Mouse (Mus musculus): ENCODE measurements at regions not wholly inside any gene's neighbourhood (a gene's known extent, or its start where the extent isn't known, plus 50 kb on each side); places are given as distances from the start of the nearest gene placed in this dataset.

DNA sequence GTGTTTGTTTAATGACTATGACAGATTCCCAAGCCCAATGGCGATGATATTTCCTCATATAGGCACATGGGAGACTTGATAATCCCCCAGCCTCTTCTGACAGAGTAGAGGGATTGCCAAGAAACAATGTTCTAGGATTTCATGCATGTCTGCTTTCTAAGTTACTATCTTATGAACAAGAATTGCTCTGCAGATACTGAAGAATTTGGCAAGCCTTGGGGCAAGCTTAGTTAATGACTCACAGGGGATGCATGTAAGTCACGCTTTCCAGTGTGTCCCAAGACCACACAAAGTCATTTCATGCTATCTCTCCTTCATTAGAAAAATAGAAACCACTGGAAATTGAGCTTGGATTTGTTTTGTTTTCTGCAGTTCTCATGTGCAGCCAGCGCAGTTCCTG, 376.2 kb downstream of the Dcdc2c start:
- DNase-seq = no peak

DNA sequence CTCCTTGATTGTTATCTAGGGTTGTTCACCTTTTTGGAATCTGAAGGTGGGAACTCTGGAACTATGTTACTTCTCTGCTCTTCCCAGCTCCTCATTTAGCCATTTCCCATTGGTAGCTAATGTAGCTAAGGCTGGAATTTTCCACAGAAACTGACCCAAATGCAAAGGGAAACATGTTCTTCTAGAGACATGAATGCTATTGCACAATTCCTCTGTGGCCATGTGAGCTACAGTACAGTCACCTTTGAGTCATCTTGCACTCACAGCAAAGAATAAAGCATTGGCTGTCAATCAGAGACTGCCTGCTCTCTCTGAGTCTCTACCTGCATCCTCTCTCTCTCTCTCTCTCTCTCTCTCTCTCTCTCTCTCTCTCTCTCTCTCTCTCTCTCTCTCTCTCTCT, 378.1 kb downstream of the Dcdc2c start:
- DNase-seq = no peak

DNA sequence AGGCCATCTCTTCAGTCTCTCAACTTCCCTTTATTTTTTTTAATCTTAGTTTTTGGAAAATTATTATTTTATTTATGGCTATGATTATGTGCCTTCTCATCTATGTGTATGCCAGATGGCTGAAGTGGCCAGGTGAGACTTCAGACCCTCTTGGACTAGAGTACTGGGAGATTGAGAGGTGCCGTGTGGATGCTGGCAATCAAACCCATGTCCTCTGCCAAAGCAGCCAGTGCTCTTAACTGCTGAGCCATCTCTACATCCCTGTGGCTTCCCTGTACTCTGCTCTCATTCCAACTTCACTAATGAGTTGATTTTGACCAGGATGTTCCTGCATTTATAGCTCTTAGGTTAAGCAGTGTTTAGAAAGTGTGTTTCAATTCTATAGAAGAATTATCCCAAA, 393.4 kb downstream of the Dcdc2c start:
- no peak for DNase-seq

DNA sequence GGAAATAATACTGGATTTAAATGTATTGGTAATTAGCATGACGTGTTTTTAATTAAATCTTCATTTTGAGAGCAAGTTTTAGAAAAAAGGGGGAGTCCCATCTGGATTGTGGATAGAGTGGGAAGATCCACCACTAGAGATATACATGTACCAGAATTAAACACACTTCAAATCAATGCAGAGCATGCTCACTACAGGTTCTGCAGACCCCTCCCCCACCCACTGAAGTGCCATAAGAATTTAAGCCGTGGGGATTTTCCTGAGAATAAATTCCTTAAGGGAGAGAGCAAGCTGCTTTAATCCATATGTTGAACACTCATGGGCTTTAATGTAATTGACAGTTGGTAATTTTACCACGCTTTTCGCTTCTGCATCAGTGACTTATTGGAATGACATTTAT, 401.4 kb downstream of the Dcdc2c start:
- no peak for DNase-seq

DNA sequence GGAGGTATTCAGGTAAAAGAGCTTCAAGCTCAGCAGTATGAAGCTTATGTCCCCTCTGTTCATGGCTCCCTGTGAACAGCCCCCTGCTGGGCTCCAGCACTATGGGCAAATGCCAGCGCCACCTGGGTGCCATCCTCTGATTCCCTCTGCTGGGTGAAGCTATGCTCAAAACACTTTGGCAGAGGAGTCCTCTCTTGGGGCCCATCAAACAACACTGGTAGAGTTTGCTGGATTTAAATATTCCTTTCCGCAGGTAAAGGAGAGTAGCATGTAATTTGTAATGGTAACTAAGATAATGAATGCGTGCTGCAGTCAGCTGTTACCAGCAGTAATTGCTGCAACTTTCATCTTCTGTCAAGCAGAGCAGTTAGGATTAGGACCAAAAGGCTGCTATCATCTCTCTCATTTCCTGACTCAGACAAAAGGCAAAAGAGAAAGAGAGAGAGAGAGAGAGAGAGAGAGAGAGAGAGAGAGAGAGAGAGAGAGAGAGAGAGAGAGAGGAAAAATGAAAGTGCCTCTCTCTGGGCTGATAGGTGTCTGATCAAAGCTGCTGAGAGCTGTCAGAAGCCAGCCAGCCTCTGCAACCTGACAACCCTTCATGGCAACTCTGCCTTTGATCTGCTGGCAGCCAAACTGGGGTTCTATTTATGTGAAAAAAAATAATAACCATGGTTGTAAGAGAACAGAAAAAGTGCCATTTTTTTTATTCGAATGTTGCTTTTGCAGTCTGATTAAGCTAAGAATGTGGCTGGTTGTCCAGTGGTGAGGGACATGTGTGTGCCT, 416.2 kb downstream of the Dcdc2c start:
- no peak for DNase-seq

DNA sequence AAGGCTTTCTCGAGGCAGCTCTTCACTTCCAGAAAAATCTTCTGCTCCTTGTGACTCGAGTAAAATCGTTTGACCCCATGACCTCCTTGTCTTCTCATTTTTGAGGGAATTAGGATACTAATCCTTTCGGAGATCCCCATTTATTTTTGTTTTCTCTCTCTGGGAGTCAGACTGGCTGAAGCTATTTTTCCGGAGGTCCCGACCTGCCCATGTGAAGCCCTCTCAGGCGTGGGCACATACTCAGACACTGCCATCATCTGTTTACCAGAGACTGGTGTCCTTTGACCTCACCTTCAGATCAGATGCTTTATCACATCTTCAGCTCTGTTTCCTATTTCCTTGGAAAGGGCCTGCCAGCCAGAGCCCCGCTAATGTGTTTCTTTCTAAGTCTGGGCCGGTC, 429.4 kb downstream of the Dcdc2c start:
- no peak for DNase-seq

DNA sequence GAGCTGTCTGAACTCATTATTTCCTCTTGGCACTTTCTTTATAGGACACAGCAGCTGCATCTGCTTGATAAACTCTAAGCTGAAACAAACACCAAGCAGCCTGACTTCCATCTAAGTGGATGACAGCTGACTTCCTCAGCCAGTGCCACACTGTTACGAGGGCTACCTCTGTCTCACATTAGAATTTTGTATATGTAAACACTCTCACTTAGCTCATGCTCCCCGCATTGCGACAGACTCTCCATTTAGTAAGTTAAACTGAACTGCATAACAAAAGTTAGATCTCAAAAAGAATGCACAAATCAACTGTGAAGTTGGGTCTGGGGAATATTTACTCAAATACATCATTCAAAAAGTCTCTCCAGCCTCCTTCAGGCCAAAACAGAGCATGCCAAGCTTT, 432.1 kb downstream of the Dcdc2c start:
- no peak for DNase-seq

DNA sequence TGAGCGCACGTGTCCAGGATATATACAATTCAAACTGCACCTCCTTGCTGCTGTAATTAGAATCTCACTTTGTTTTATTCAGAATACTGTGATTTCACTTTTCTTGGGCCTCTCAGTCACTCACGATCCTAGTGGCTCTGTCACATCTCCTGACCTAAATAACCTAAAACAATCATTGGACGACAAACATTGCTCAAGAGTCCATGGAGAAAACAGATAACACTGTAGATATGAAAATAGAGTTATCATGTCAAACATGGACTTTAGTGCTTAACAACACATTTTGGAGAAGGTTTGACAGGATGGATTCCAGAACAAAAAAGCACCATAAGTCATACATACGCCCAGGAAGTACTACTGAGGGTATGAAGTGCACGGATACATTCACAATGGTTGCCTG, 461.5 kb downstream of the Dcdc2c start:
- no peak for DNase-seq

DNA sequence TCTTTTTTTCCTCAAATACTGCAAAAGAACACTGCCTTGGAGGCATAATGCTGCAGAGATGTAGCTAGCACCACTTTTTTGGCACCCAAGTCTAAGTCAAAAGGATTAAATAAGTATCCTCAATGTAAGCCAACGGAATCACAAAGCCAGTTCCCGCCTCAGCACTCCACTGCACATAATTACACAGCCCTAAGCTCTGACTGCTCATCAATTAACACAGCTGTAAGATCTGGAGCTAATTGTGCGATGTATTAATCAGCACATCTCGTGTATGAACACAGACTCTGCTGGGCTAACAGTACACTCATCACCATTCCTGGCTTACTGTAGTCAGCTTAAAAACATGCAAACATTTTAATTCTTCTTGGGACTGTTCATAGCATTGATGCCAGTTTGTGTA, 466.7 kb downstream of the Dcdc2c start:
- DNase-seq = no peak

DNA sequence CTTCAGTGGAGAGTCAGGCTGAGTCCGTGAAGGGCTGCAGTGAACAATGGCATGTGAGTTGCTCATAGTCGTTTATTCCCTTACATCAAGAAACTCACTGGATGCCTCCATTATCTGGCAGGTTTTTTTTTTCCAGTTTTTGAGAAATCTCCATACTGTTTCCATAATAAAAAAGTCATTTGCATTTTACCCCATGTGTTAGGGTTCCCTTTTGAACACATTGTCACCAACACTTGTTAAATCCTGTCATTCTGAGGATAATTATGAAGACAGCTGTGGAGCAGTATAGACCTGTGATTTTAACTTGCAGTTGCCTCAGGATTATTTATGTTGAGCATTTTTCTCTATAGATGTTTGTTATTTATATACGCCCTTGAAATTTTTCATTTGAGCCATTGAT, 475.6 kb downstream of the Dcdc2c start:
- no peak for DNase-seq

DNA sequence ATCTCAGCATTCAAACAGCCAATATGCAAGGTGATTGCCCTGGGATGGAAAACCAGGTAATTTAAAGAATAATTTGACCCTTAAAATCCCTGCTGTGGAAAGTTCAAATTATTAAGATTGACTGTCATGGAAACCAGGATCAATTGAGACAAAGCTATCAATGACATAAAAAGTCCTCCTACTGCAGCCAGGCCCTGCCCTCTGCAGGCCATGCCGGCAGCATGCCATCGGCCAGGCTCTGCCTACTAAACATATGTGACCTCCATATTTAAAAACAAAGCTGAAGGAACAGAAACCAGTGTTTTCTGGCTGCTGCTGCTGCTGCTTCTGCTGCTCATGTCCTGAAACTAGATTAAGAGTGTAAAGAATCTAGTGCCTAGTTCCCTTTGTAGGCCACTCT, 483.6 kb downstream of the Dcdc2c start:
- no peak for DNase-seq

DNA sequence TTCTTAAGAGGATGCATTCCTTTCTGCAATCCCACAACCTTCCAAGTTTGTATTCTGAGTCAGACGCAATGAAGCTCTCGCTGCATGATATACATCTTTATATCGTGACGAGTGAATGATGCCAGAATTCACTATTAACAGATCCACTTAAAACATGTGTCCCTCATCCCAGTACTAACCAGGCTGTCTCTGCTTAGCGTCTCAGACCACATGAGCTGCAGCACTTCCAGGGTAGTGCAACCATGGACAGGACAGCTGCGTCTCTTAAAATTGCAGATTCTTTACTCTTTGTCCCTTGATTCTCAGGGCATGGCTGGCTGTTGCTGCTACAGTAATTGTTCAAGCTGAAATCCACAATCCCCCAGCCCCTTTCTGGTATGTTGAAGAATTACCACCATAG, 491.9 kb downstream of the Dcdc2c start:
- no peak for DNase-seq

DNA sequence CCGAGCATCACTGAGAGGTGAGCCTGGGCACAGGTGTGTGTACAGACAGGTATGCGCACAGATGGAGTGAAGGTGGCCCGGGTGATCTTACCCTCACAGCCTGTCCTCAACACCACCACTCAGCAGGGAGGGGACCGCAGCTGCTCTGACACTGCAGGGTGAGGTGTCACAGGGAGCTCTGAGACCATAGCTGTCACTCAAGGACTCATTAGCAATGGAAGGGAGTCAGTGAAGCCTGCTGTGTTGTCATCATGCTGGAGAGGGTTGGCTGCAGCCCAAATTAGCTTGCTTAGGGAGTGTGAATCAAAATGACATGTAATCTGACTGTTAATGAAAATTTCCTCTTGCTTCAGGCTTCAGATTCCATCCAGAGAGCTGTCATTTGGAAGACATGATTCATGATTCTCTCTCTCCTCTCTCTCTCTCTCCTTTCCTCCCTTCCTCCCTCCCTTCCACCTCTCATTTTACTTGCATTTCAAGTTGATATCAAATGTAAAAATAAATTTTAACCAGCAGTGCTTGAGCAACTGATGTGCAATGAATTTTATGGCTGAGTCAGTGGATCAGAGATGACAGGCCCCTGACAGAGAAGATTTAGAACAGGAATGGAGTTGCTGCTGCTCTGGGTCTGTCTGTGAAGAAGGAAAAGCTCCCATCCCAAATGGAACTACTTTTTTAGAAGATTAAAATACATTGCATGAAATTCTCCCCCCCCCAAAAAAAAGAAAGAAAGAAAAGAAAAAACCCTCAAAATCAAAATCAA, 496.5 kb downstream of the Dcdc2c start:
- DNase-seq = no peak

DNA sequence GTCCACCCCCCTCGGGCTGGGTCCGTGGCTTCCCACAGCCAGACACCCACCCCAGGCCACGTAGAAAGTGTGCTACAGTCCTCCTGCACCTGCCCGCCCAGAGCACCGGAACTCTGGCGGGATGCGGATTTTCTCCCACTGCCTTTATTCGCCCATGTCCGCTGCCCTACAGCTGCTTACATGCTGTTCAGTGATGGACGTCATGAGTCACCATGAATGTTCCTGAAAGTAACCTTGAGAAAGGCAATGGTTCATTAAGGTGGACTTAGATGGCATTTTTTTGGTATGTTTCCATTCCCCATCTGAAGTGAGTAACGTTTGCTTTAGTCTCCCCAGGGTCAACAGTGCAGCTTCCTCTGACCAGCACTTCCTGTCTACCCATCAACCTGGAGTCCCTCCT, 497.8 kb downstream of the Dcdc2c start:
- no peak for DNase-seq

DNA sequence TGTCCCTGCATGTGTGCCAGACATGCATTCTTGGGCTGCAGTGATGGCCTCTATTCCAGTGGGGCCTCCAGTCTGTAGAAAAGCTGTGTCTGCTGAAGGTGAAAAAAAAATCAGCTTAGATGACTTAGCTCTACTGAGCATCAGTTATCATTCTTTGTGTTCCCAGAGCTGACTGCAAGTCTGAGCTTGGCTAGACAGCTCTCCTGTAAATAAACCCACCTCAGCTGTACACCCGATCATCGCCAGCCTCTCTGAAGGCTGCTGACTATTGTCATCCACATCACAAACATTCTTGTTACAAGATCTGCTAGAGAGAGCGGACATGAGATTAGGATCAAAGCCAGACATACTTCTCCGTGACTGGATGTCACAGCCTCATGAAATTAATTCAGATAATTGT, 504.2 kb downstream of the Dcdc2c start:
- no peak for DNase-seq

DNA sequence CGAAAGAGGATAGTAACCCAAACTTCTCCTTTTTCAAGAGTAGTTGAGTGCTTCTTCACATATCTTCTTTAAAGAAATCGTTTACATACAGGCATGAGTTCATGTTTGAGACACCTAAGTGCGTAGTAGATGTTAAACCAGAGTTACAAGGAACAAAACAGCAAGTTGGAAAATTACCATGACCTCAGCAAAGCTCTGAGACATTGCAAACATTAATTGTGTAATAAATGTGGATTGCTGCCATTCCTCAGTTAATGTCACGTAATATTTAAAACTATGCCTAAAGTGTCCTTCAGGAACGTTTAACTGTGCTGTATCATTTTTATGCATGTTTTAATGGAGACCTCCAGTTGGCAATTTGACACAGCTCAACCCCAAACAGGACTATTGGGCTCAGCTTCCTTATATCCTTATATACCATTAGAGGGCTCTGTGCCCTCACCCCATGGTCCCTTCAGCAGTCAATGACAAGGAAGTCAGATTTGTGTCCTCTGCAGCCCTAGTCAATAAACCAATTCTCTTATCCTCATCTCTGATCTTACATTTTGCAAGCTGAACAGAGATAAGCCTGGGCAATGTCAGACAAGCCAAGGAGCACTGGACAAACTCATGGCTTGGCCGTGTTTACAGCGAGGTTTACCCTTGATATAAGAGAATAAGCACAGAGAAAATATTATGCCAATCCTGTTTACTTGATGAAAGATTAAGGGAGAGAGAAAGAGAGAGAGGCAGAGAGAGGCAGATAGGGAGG, 513.9 kb downstream of the Dcdc2c start:
- no peak for DNase-seq

DNA sequence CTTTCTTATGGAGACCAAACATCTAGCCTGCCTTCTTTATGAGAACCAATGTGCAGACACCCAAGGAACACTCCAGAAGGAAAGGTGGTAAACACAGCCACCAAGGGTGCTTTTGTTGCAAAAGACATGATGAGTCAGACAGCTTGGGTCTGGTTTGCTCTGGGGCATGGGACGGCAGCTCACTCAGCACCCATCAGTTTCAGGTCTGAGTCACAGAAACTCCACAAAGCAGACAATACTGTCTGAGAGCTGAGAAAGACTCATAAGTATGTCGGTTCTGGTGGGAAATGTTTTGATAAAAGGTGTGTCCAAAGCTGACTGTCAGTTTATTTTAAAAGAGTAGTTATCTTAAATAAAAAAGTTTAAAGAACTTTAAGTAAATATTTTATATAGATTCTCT, 553.0 kb downstream of the Dcdc2c start:
- no peak for DNase-seq

DNA sequence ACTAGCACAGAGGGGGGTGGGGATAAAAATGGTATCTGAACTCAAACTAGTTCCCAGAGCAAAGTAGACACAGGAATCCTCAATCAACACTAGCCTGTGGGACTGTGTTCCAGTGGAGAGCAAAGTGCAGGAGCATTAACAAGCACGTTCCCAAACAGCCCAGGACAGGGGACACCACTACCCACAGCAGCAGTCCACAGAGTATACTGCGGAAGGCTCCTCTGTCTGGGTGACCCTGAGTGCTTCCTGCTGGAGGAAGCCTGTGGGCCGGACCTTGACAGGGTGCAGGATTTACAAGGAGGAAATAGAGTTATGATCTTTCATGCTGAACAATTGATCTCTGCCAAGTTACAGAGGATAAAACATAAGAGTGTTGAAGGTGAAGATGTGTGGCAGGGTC, 560.0 kb downstream of the Dcdc2c start:
- DNase-seq = peak; percentile 1 to 4

DNA sequence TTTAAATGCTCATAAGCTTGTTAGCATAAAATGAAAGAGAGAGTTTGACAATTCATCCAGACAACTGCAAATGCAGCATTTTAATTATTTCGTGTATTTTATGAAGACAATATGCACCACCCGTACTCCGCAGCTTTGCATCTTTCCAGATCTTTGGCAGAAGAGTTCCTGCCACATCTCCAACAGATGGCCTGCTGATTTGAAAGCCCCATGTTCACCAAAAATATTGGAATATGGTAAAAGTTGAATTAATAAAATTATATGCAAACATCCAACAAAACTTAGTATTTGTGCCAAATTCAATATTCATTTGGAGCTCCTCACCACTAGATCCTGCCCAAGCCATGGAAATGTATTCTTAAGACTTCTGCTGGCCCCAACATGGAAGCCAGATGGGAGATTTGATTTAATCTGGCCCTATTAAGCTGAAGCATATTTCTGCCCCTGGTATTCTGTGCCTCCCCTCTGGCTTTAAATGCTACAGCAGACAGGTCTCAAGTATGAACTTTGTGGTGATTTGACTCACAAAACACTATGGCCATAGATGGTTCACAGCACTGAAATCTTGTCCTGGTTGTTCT, 567.8 kb downstream of the Dcdc2c start:
- DNase-seq = no peak

DNA sequence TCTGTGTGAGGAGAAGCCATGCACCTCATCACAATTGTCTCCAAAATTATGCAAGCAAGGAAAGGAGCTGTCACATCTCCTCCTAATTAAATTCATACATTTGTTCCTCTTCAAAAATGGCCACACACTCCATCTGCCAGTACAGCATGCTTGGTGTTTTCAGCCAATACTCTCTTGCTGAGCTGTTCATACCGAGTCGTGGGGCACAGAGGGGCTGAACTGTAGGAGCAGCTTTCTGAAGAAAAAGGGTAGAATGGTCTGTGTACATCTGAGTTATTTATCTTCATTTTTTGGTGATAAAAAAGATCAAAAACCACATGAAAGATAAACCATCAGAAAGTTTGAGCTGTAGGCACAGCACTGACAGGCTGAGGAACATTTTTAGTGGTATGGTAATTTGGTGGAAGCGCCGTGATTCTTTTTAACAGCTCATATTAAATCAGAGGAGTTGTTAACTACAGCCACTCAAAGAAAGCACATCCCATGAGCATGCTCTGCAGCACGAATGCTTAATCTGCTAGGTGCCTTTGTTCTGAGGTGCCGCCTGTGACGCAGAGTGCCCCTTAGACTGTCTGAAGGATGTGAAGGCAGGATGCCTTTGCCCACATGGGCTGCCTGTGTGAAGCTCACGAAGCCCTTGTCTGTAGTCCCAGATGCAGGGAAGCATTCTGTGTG, 573.8 kb downstream of the Dcdc2c start:
- no peak for DNase-seq

DNA sequence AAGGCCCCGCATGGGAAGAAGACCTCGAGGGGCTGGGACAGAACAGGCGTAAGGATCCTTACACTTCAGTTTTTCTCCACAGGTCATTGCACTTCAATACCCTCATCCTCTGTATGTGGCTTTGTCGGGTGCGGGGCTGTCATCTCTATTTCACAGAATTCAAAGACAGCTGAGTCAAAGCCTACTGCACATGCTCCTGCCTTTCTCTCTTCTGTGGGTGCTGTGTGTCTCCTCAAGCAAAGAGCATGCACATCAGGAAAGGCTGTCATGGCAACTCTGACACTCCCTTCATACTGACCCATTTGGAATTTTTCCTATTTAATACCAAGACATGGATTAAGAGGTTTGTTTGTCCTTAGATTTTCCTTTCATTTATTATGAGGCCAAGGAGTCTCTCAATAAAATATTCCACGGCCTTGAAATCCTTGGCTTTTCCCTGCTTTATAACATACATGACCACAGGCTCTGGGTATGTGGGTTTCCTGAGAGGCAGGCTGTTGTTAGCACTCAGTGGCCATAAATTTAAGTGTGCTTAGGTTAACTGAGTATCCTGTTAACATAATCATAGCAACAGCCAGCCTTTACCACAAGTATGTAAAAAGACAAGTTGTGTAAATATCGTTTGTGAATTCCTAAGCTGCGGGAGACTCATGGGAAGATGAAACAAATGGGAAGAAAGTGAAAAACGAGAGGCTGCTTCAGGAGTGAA, 574.5 kb downstream of the Dcdc2c start:
- DNase-seq = no peak

DNA sequence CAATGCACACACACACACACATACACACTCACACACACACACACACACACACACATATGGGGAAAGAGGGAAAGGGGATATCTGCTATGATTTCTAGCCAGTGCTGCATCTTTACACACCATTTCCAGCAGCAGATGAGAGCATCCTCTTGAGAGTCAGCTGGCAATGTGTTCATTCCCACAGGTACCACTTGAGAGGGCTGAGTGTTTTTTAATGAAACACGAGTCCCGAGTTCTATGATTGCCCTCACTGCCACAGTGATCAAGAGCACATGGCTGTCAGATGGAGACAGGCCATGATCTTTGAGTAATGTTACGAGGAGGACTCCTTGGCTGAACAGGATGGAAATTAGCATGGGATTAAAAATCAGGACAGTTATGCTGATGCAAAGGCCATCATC, 589.3 kb downstream of the Dcdc2c start:
- no peak for DNase-seq
